Mouse (Mus musculus): ENCODE measurements around the gene Pde1a. TPM values are rescaled to one million over a fixed set of nuclear protein-coding genes. Genes with fewer than 3 reads are reported as not detected.

Pde1a gene
- polyA plus RNA-seq, 1 experiment from 2014 or later, result 4.3 TPM

DNA sequence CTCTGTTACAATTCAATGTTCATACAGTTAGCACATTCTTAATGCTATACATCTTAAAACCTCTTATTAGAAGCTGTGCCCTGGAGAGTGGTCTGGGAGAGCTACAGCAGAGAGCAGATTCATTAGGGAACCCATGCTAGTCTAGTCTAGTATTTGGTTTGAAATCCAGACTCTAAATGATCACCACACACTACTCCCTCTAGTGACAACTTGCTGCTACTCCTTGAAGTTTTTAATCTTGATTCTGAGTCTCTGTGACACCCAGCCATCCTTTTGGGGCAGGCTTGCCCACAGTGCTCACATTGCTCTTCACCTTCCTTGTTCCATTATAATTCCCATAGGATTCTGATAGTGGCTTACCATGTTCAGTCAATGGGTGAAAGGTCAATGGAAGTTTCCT is 206.9 kb downstream of the Pde1a start:
- H3K36me3 ChIP-seq, result no peaks in the 10 kb centered on the region
- H3K4me3 ChIP-seq (replicated peaks), result no peak overlapping the region
- H3K27ac ChIP-seq, result no peak overlapping the region
- no peak overlapping the region for H3K9ac ChIP-seq (replicated peaks)
- no peak for ATAC-seq
- H3K9me3 ChIP-seq, result no peaks in the 10 kb centered on the region
- no peaks in the 10 kb centered on the region for H3K4me1 ChIP-seq (replicated peaks)
- H3K27me3 ChIP-seq, result no peaks in the 10 kb centered on the region
- H3K4me2 ChIP-seq (replicated peaks), result no peak overlapping the region

DNA sequence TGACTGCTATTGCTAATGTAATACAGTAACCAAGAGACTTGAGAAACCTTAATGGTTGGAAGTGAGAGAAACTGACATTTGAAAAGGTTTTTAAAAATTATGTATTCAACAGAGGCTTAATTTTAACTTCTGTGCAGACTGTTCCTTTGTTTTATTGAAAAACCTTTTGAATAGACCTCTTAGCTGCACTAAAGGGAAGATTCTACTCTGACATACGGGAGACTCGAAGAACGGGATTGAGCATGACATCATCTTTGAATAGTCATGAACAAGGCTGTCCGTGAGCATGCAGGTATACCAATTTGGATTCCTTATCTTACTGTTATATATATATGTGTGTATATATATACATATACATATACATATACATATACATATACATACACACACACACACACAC is 207.9 kb downstream of the Pde1a start:
- Histone ChIP-seq H3K27ac (no peak overlapping the region), H3K36me3 (no peaks in the 10 kb centered on the region), H3K4me1 (replicated peaks) (no peaks in the 10 kb centered on the region), H3K9ac (replicated peaks) (no peak overlapping the region), H3K27me3 (no peaks in the 10 kb centered on the region), H3K9me3 (no peaks in the 10 kb centered on the region), H3K4me2 (replicated peaks) (no peak overlapping the region), H3K4me3 (replicated peaks) (no peak overlapping the region)
- ATAC-seq, result no peak
- 92% methylated on average over 4 of the region's 4 CpGs for WGBS

DNA sequence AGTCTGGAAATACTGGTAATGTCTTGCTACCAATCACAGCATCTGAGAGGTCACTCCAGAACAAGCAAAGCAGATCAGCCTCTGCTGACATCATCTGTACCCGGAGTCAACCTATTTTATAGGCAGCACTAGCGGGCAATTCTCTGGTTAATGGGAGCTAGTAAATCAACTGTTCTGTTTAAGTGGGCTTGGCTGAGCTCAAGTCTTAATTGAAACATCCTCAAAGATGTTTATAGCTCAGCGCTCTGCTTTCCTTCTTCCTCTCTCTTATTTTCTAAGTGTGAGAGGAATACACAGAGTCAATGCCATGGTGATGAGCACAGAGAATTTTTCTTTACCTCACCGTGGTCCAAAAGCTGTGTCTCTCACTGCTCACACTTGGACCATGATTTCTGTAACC is 208.8 kb downstream of the Pde1a start:
- Histone ChIP-seq H3K4me3 (replicated peaks) (no peak overlapping the region), H3K9me3 (no peaks in the 10 kb centered on the region), H3K4me1 (replicated peaks) (no peaks in the 10 kb centered on the region), H3K36me3 (no peaks in the 10 kb centered on the region), H3K27me3 (no peaks in the 10 kb centered on the region), H3K4me2 (replicated peaks) (no peak overlapping the region), H3K9ac (replicated peaks) (no peak overlapping the region), H3K27ac (no peak overlapping the region)
- no peak for ATAC-seq
- WGBS, result 90% methylated on average over 4 of the region's 4 CpGs

DNA sequence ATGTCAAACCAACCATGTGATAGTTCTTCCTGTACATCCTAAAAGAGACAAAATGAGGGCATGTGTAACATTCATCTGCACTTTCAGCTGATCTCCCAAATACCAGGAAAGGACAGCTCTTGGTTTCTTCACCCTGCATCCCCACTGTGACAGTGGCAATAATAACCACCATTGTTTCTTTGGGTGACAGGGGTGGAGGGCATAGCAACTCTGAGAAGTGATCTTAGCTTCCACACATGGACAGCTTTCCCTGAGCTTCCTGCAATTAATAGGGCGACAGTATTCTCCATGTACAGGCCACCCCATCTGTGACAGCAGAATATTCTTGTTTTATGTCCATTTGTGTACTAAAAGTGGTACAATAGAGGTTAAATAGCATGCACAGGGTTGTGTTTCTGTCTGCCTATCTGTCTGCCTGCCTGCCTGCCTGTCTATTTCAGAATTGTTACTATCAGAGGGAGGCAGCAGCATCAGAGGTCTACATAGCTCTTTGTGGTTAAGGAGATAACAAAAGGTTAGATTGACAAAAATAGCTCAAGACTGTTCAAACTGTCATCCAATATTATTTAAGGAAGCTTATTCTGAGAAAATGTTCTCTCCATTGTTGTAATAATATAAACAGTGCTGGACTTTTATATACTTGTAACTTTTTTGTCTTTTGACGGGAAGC is 227.3 kb downstream of the Pde1a start:
- H3K9me3 ChIP-seq, result no peaks in the 10 kb centered on the region
- H3K9ac ChIP-seq (replicated peaks), result no peak overlapping the region
- no peaks in the 10 kb centered on the region for H3K27me3 ChIP-seq
- H3K27ac ChIP-seq, result no peak overlapping the region
- no peak for ATAC-seq
- H3K4me3 ChIP-seq (replicated peaks), result no peak overlapping the region
- H3K36me3 ChIP-seq, result no peaks in the 10 kb centered on the region
- no peak overlapping the region for H3K4me2 ChIP-seq (replicated peaks)
- no peaks in the 10 kb centered on the region for H3K4me1 ChIP-seq (replicated peaks)
- WGBS, result 79% methylated on average over 2 of the region's 2 CpGs

DNA sequence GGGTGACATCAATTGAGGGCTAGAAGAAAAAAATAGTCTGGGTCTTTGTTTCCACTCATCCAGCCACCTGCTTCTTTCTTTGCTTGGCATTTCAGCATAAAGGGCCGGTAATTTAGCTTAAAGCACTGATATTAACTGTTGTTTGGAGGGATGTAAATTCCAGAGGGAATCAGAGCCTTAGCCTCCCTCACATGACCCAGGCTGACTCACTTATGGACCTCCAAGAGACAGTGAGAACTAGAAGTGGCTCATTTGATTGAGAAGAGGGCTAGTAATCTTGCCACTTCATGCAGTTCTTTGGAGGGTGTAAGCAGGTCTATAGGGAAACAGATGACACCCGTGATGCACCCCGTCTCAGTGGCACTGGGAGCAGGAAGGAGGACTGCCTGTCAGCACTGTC is 230.7 kb downstream of the Pde1a start:
- H3K9me3 ChIP-seq, result no peaks in the 10 kb centered on the region
- H3K4me3 ChIP-seq (replicated peaks), result no peak overlapping the region
- 74% methylated on average over 3 of the region's 3 CpGs for WGBS
- no peak overlapping the region for H3K27ac ChIP-seq
- ATAC-seq, result no peak
- H3K9ac ChIP-seq (replicated peaks), result no peak overlapping the region
- no peaks in the 10 kb centered on the region for H3K27me3 ChIP-seq
- no peak overlapping the region for H3K4me2 ChIP-seq (replicated peaks)
- no peaks in the 10 kb centered on the region for H3K36me3 ChIP-seq
- no peaks in the 10 kb centered on the region for H3K4me1 ChIP-seq (replicated peaks)

DNA sequence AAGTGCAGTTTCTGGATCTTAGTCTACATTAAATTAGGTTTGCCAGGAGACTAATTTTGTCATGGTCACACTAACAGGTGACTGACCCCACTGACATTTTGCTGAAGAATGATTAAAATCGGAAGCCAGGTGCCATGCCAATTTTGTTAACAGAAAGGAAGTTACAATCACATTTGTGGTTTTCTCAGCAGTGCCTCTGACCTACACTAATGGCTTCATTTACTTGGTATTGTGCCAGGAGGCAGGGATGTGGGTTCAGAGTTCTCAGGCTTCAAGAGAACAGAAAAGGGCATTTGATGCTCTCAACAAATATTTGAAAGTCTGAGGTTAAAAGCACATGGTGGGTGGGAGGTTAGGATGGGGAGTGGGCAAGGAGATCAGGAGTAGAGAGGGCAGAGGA is 236.4 kb downstream of the Pde1a start:
- Histone ChIP-seq H3K36me3 (no peaks in the 10 kb centered on the region), H3K4me3 (replicated peaks) (no peak overlapping the region), H3K27me3 (no peaks in the 10 kb centered on the region), H3K27ac (no peak overlapping the region), H3K4me1 (replicated peaks) (no peaks in the 10 kb centered on the region), H3K9me3 (no peaks in the 10 kb centered on the region), H3K4me2 (replicated peaks) (no peak overlapping the region), H3K9ac (replicated peaks) (no peak overlapping the region)
- no peak for ATAC-seq
- 89% methylated on average over 1 of the region's 1 CpGs for WGBS

DNA sequence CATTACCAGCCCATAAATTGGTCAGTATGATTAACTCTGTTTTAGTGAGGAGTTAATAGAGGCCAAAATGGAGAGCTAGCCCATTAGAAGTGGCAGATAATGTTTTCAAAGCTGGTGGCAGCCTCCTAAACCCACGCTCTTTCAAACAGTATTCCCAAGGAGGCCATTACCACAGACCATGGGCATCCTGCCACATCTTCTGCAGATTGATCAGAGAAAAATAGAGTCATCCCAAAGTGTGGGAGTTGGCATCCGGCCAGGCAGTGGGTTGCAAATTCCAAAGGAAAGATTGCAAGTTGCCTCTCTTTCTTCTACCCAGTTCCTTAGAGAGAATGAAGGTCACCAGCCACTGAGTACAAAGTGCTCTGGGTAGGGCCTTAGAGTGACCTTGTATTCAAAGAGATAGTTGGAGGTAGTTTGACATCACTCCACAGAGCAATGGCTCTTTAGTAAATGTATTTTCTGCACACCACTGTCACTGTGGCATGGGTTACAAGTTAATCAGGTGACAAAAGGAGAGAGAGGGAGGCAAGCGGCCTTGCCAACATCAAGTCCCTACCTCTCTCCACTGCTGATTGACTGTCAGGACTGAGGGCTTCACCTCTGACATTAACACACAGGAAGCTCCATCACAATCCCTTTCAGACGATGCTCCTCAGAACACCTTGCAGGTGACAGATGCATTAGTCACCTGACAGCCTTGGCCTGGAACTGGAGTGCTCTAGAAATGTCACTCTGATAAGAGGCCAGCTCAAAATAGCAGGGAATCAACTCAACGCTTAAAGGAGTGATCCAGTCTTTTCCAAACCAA is 237.3 kb downstream of the Pde1a start:
- 83% methylated on average over 5 of the region's 5 CpGs for WGBS
- Histone ChIP-seq H3K9ac (replicated peaks) (no peak overlapping the region), H3K4me1 (replicated peaks) (no peaks in the 10 kb centered on the region), H3K9me3 (no peaks in the 10 kb centered on the region), H3K27me3 (no peaks in the 10 kb centered on the region), H3K4me3 (replicated peaks) (no peak overlapping the region), H3K4me2 (replicated peaks) (no peak overlapping the region), H3K36me3 (no peaks in the 10 kb centered on the region), H3K27ac (no peak overlapping the region)
- ATAC-seq, result 0 out of 2 replicates have a peak, but pooled peaks have one; percentile 40

DNA sequence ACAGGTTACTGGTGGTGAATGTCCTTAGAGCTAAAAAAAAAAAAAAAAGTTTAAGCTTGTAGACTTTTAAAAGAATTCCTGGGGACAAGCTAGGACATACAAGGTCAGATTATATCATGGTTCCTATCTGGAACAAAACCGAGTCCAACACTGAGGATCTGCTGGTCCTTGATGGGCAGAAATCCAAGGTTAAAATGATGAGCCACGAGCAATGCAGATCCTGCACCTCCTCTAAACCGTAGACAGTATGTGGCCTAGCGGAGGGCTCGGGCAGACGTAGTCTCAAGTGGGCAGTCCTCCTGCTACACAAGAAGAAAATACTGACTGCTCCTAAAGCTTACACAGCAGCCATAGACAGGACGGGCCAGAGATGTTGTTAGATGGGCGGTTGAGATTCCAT is 238.5 kb downstream of the Pde1a start:
- WGBS, result 90% methylated on average over 8 of the region's 8 CpGs
- Histone ChIP-seq H3K4me1 (replicated peaks) (no peaks in the 10 kb centered on the region), H3K36me3 (no peaks in the 10 kb centered on the region), H3K27ac (no peak overlapping the region), H3K4me3 (replicated peaks) (no peak overlapping the region), H3K9me3 (no peaks in the 10 kb centered on the region), H3K27me3 (no peaks in the 10 kb centered on the region), H3K4me2 (replicated peaks) (no peak overlapping the region), H3K9ac (replicated peaks) (no peak overlapping the region)
- ATAC-seq, result no peak

DNA sequence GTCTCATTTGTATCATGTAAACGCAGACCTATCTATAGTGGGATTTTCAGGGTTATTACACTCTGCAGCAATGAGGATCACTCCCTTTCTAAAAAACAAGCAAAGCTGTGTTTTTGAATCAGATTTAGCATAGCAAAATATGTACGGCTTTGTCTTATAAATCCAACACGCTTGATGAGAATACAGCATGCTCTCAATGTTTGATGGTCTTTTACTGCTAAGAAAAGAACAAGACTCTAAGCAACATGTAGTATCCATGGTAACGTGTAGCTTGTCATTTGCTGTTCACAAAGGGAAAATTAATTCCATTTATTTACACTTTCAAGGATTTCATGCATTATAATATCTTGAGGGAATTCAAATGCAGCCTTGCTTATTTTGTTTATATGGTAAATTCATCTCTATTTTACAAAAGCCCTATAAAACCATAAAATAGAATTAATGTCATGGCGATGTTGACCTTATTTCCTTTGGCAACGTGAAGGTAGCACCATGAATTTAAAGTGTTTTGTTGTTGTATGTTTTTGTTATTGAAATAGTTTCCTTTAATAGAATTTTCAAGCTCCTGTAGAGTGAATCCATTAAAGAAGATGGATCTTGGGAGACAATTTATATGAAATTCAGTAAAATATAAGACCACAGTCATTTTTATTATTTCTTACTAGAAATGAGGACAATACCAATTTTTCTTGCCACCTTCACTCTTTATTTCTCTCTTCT is 245.5 kb downstream of the Pde1a start:
- Histone ChIP-seq H3K4me1 (replicated peaks) (peaks cover 5% of the 10 kb centered on the region), H3K4me2 (replicated peaks) (no peak overlapping the region), H3K9me3 (no peaks in the 10 kb centered on the region), H3K4me3 (replicated peaks) (no peak overlapping the region), H3K36me3 (no peaks in the 10 kb centered on the region), H3K9ac (replicated peaks) (no peak overlapping the region), H3K27ac (no peak overlapping the region; the same call in 1 of the 2 replicates), H3K27me3 (no peaks in the 10 kb centered on the region)
- 0 out of 2 replicates have a peak, but pooled peaks have one; percentile 20 for ATAC-seq
- WGBS, result 56% methylated on average over 6 of the region's 6 CpGs

DNA sequence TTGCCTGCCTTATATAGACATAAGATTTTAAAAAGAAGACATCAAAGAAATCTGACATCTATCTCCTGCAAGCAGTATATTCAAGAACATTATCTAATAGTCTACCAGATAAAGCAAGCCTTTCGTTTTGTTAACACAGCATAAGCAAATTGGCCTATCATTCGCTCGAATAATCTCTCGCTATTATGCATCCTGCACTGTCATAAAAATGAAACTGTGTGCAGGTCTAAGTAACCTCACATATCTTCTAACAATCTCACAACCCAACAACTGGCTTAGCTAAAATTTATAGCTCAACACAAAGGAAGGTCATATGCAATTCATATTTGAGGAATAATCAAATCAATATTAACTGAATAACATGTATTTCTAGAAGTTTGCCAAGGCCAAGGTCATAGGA is 246.0 kb downstream of the Pde1a start:
- no peak for ATAC-seq
- 86% methylated on average over 4 of the region's 4 CpGs for WGBS
- no peak overlapping the region for H3K27ac ChIP-seq

DNA sequence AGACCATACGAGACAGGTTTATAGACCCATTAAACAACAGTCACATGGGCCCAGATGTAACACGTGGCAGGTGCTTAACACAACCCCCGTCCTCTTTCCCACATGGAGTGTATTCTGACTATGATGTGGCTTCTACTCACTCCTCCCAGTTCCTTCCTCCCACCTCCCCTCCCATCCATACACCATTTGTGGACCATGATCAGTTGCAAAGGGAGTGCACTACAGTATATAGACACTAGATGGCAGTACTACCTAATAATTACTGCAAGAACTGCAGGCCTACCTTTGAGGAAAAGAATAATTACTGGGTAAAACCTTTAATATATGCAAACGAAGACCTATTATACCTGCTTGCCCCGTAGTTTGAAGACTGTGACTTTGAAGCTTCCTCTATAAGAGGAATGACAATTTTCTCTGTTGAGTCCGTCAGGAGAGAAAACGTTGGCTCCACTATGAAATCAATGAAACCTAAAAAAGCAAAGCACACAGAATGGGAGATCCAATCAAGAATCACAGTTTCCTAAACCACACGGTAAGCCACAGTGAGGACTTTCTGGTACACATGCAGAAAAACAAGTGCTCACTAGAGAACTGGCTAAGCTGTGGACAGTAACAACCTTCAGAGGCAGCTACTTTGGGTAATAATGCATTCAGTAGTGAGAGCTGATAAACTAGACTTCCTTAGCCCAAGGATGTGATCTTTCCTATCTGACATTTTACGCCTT is 263.8 kb downstream of the Pde1a start:
- H3K4me2 ChIP-seq (replicated peaks), result no peak overlapping the region
- H3K4me1 ChIP-seq (replicated peaks), result no peaks in the 10 kb centered on the region
- no peak overlapping the region for H3K27ac ChIP-seq
- no peaks in the 10 kb centered on the region for H3K9me3 ChIP-seq
- 46% methylated on average over 9 of the region's 9 CpGs for WGBS
- no peaks in the 10 kb centered on the region for H3K36me3 ChIP-seq
- no peak overlapping the region for H3K4me3 ChIP-seq (replicated peaks)
- ATAC-seq, result peak; percentile 94
- H3K27me3 ChIP-seq, result no peaks in the 10 kb centered on the region
- H3K9ac ChIP-seq (replicated peaks), result no peak overlapping the region

More for the DNA sequence above, 246.0 kb downstream of the Pde1a start:
- H3K9ac ChIP-seq (replicated peaks), result no peak overlapping the region
- peaks cover 5% of the 10 kb centered on the region for H3K4me1 ChIP-seq (replicated peaks)
- no peaks in the 10 kb centered on the region for H3K9me3 ChIP-seq
- H3K27me3 ChIP-seq, result no peaks in the 10 kb centered on the region
- no peaks in the 10 kb centered on the region for H3K36me3 ChIP-seq
- no peak overlapping the region for H3K4me2 ChIP-seq (replicated peaks)
- no peak overlapping the region for H3K4me3 ChIP-seq (replicated peaks)

DNA sequence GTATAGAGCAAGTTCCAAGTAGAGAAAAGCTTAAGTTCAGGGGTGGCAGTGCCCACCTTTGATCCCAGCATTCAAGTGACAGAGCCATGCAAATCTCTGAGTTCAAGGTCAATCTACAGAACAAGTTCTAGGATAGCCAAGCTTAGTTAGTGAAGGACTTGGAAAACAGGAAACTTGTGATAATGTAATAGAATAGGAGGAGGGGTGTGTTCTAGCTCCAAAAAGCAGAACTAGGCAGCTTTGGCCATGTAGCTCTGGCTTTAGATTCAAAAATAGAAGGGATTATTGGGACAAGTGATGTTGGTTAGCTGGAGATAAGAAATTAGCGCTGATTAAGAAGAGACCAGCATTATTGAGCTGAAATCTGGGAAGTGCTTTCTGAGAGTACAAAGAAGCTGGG is 272.4 kb downstream of the Pde1a start:
- Histone ChIP-seq H3K4me3 (replicated peaks) (no peak overlapping the region), H3K36me3 (no peaks in the 10 kb centered on the region), H3K4me2 (replicated peaks) (no peak overlapping the region), H3K9ac (replicated peaks) (no peak overlapping the region), H3K9me3 (no peaks in the 10 kb centered on the region), H3K27ac (no peak overlapping the region), H3K4me1 (replicated peaks) (no peaks in the 10 kb centered on the region), H3K27me3 (no peaks in the 10 kb centered on the region)
- WGBS, result 91% methylated on average over 1 of the region's 1 CpGs
- no peak for ATAC-seq

All from midbrain, embryonic 13.5 days (tissue).